Mouse (Mus musculus) ES-E14 (cell line): ENCODE measurements around the gene Dnajc13. TPM values are rescaled to one million over a fixed set of nuclear protein-coding genes. Genes with fewer than 3 reads are reported as not detected.

ENCODE experiments used
- DNase-seq: peaks from one replicate; pipeline ENCODE4 v3.0.0-alpha.2; 2013; ENCODE audit warnings: low read depth, low spot score
- H3K27ac ChIP-seq: 2 replicates; pipeline ENCODE4 v1.5.1; 2012; ENCODE audit warnings: low read depth, mild to moderate bottlenecking, low read length, moderate library complexity, mixed read lengths; ENCODE audit not compliant: poor library complexity, insufficient read depth, severe bottlenecking
- H3K36me3 ChIP-seq: 2 replicates; pipeline ENCODE4 v1.6.1; 2012; ENCODE audit warnings: mild to moderate bottlenecking, low read length, moderate library complexity, mixed read lengths; ENCODE audit not compliant: control insufficient read depth, poor library complexity, insufficient read depth, severe bottlenecking
- H3K4me1 ChIP-seq, 2 experiments: fragments of 150-350 bp in 1 of 2; sonication (generic) in 1 of 2; 2 replicates each; pipeline ENCODE4 v1.6.1; 2012; ENCODE audit warnings: low read length in 2 of 2, mild to moderate bottlenecking in 1 of 2, mixed read lengths in 1 of 2; ENCODE audit not compliant: control insufficient read depth in 2 of 2, insufficient read depth in 2 of 2, poor library complexity in 1 of 2
- H3K4me3 ChIP-seq, 2 experiments: fragments of 150-350 bp in 1 of 2; sonication (generic) in 1 of 2; 2 replicates each; pipeline ENCODE4 v1.5.1; 2012; ENCODE audit warnings: low read length in 2 of 2, low read depth in 1 of 2, mild to moderate bottlenecking in 1 of 2, mixed read lengths in 1 of 2; ENCODE audit not compliant: insufficient read depth in 1 of 2, poor library complexity in 1 of 2, severe bottlenecking in 1 of 2
- H3K9ac ChIP-seq: 2 replicates; pipeline ENCODE4 v1.6.1; 2012; ENCODE audit warnings: low read depth, mild to moderate bottlenecking, low read length, mixed read lengths; ENCODE audit not compliant: poor library complexity, insufficient read depth, severe bottlenecking
- H3K9me3 ChIP-seq: fragments of 150-350 bp; sonication (generic); 2 replicates; pipeline ENCODE4 v1.6.1; 2012; ENCODE audit warnings: low read depth, mild to moderate bottlenecking, low read length; ENCODE audit not compliant: control insufficient read depth, insufficient read depth
- CHD2 ChIP-seq: IDR thresholded peaks from 2 replicates; pipeline ENCODE4 v1.6.1; 2014; ENCODE audit warnings: mild to moderate bottlenecking, low read depth, low read length, inconsistent platforms
- HCFC1 ChIP-seq: IDR thresholded peaks from 2 replicates; pipeline ENCODE4 v1.6.1; 2012; ENCODE audit warnings: low read length, inconsistent platforms, borderline replicate concordance; ENCODE audit not compliant: insufficient read depth
- MAFK ChIP-seq: IDR thresholded peaks from 2 replicates; pipeline ENCODE4 v1.6.1; 2014; ENCODE audit warnings: mild to moderate bottlenecking, low read depth, low read length, inconsistent platforms; ENCODE audit not compliant: insufficient read depth
- ZC3H11A ChIP-seq: IDR thresholded peaks from 2 replicates; pipeline ENCODE4 v1.6.1; 2012; ENCODE audit warnings: low read depth, mild to moderate bottlenecking, inconsistent platforms, low read length, borderline replicate concordance
- ZNF384 ChIP-seq: IDR thresholded peaks from 2 replicates; pipeline ENCODE4 v1.6.1; 2012; ENCODE audit warnings: low read depth, low read length, inconsistent platforms
- in situ Hi-C, 2 experiments: fragments of 600-800 bp; cut with MboI; formaldehyde crosslinking; loops; one replicate each; pipeline ENCODE4 v1.15.1; 2025; ENCODE audit warnings: low sequenced_read_pairs in 2 of 2, inconsistent platforms in 1 of 2; ENCODE audit not compliant: unreplicated experiment in 2 of 2
- total RNA-seq: library from RNA; depleted of rRNA; stranded (reverse); fragments of 300-350 nt; gene quantifications from 2 replicates; pipeline ENCODE4 v1.2.3, GENCODE M21; 2012; rRNA removed

Gene Dnajc13
- total RNA-seq, 1 experiment = 72.3 TPM

- H3K27ac ChIP-seq = no peak overlapping the region
- in situ Hi-C loops = no loop called here
- TF ChIP-seq CHD2 (no peak), ZNF384 (no peak), ZC3H11A (no peak), MAFK (no peak), HCFC1 (no peak)
- no peak overlapping the region for H3K4me3 ChIP-seq
- DNase-seq = no peak
- peaks cover 11 to 22% of the 10 kb centered on the region in 2 experiments for H3K4me1 ChIP-seq
- no peaks in the 10 kb centered on the region for H3K36me3 ChIP-seq
- H3K9ac ChIP-seq = no peak overlapping the region
- H3K9me3 ChIP-seq = no peaks in the 10 kb centered on the region
Measured at GRCm38 (mm10) chr9:104101458-104101857, 161.3 kb downstream of the Dnajc13 start.

Other genes with a start within 250 kb of the Dnajc13 start
- gene Gm28305, start 222.3 kb downstream of the Dnajc13 start, total RNA-seq = not detected in 2 replicates
- gene Uba5, start 199.8 kb downstream of the Dnajc13 start, total RNA-seq = 31.9 and 44.7 TPM in 2 replicates
- gene Acad11, start 199.6 kb downstream of the Dnajc13 start, total RNA-seq = 20.2 and 22.4 TPM in 2 replicates
- 1.1 and 1.3 TPM in 2 replicates for gene Ackr4, start 136.0 kb downstream of the Dnajc13 start, total RNA-seq
- gene Acpp, start 74.8 kb upstream of the Dnajc13 start, total RNA-seq = 1.2 and 2.5 TPM in 2 replicates